Mouse (Mus musculus): Measurements from ENCODE around the gene Runx3.

GRCm38 (mm10) chr4:135151111-135151987 lies 30.9 kb downstream of the Runx3 start:
- no peak for TF ChIP-seq CTCF (IDR thresholded peaks at IDR 0.05; ENCODE audit: control insufficient read depth, insufficient read depth, insufficient replicate concordance, low read depth, low read length)
- TF ChIP-seq POLR2A (IDR thresholded peaks at IDR 0.05; ENCODE audit: control insufficient read depth, low read depth, low read length) = no peak

All from testis, adult 2 months (tissue).